Mouse (Mus musculus): ENCODE measurements at regions not wholly inside any gene's neighbourhood (a gene's known extent, or its start where the extent isn't known, plus 50 kb on each side); places are given as distances from the start of the nearest gene placed in this dataset.

- no peak overlapping the region for H3K27ac ChIP-seq (ENCODE audit: low read depth, low read length)
These were observed 228.4 kb upstream of the Foxq1 start for GRCm38 (mm10) chr13:31327511-31327951.

GRCm38 (mm10) chr13:31328756-31329155, 227.2 kb upstream of the Foxq1 start:
- Histone ChIP-seq H3K4me2 (replicated peaks; ENCODE audit: low read depth, low read length) (no peak overlapping the region), H3K27ac (ENCODE audit: low read depth, low read length) (no peak overlapping the region), H3K27me3 (ENCODE audit: control insufficient read depth, insufficient read depth, low read length) (no peaks in the 10 kb centered on the region), H3K4me1 (ENCODE audit: control insufficient read depth, insufficient read depth, low read length) (peaks cover 5% of the 10 kb centered on the region), H3K36me3 (ENCODE audit: control insufficient read depth, insufficient read depth, low read length) (no peaks in the 10 kb centered on the region), H3K4me3 (ENCODE audit: low read length) (no peak overlapping the region), H3K9me3 (ENCODE audit: control insufficient read depth, low read length) (no peaks in the 10 kb centered on the region), H3K9ac (ENCODE audit: low read depth, low read length) (no peak overlapping the region)
- WGBS: 51% methylated on average over 8 of the region's 8 CpGs
- ATAC-seq (ENCODE audit: low FRiP score, low TSS enrichment): no peak

More at GRCm38 (mm10) chr13:31327511-31327951, 228.4 kb upstream of the Foxq1 start:
- 71% methylated on average over 7 of the region's 7 CpGs for WGBS
- no peaks in the 10 kb centered on the region for H3K27me3 ChIP-seq (ENCODE audit: control insufficient read depth, insufficient read depth, low read length)
- H3K4me3 ChIP-seq (ENCODE audit: low read length): no peak overlapping the region
- H3K9ac ChIP-seq (ENCODE audit: low read depth, low read length): no peak overlapping the region
- H3K36me3 ChIP-seq (ENCODE audit: control insufficient read depth, insufficient read depth, low read length): no peaks in the 10 kb centered on the region
- H3K4me2 ChIP-seq (replicated peaks; ENCODE audit: low read depth, low read length): no peak overlapping the region
- no peaks in the 10 kb centered on the region for H3K9me3 ChIP-seq (ENCODE audit: control insufficient read depth, low read length)
- H3K4me1 ChIP-seq (ENCODE audit: control insufficient read depth, insufficient read depth, low read length): peaks cover 5% of the 10 kb centered on the region
- ATAC-seq (ENCODE audit: low FRiP score, low TSS enrichment): no peak

- Histone ChIP-seq H3K27ac (ENCODE audit: low read depth, low read length) (no peak overlapping the region), H3K9me3 (ENCODE audit: control insufficient read depth, low read length) (no peaks in the 10 kb centered on the region), H3K9ac (ENCODE audit: low read depth, low read length) (no peak overlapping the region), H3K4me3 (ENCODE audit: low read length) (no peak overlapping the region), H3K36me3 (ENCODE audit: control insufficient read depth, insufficient read depth, low read length) (no peaks in the 10 kb centered on the region), H3K4me2 (replicated peaks; ENCODE audit: low read depth, low read length) (no peak overlapping the region), H3K4me1 (ENCODE audit: control insufficient read depth, insufficient read depth, low read length) (peaks cover 5% of the 10 kb centered on the region), H3K27me3 (ENCODE audit: control insufficient read depth, insufficient read depth, low read length) (no peaks in the 10 kb centered on the region)
- ATAC-seq (ENCODE audit: low FRiP score, low TSS enrichment): no peak
- WGBS: 81% methylated on average over 5 of the region's 5 CpGs
These were observed 225.2 kb upstream of the Foxq1 start for GRCm38 (mm10) chr13:31330731-31331130.

GRCm38 (mm10) chr13:31334981-31335380, 221.0 kb upstream of the Foxq1 start:
- ATAC-seq (ENCODE audit: low FRiP score, low TSS enrichment): no peak
- Histone ChIP-seq H3K4me3 (ENCODE audit: low read length) (no peak overlapping the region), H3K27ac (ENCODE audit: low read depth, low read length) (no peak overlapping the region), H3K36me3 (ENCODE audit: control insufficient read depth, insufficient read depth, low read length) (no peaks in the 10 kb centered on the region), H3K9me3 (ENCODE audit: control insufficient read depth, low read length) (no peaks in the 10 kb centered on the region), H3K9ac (ENCODE audit: low read depth, low read length) (no peak overlapping the region), H3K27me3 (ENCODE audit: control insufficient read depth, insufficient read depth, low read length) (no peaks in the 10 kb centered on the region), H3K4me1 (ENCODE audit: control insufficient read depth, insufficient read depth, low read length) (no peaks in the 10 kb centered on the region), H3K4me2 (replicated peaks; ENCODE audit: low read depth, low read length) (no peak overlapping the region)
- WGBS: 90% methylated on average over 3 of the region's 3 CpGs

GRCm38 (mm10) chr13:31337631-31338030, 218.3 kb upstream of the Foxq1 start:
- no peaks in the 10 kb centered on the region for H3K36me3 ChIP-seq (ENCODE audit: control insufficient read depth, insufficient read depth, low read length)
- 20% methylated on average over 6 of the region's 6 CpGs for WGBS
- no peak overlapping the region for H3K4me3 ChIP-seq (ENCODE audit: low read length)
- no peak overlapping the region for H3K9ac ChIP-seq (ENCODE audit: low read depth, low read length)
- H3K9me3 ChIP-seq (ENCODE audit: control insufficient read depth, low read length): no peaks in the 10 kb centered on the region
- H3K4me2 ChIP-seq (replicated peaks; ENCODE audit: low read depth, low read length): no peak overlapping the region
- H3K27me3 ChIP-seq (ENCODE audit: control insufficient read depth, insufficient read depth, low read length): no peaks in the 10 kb centered on the region
- H3K4me1 ChIP-seq (ENCODE audit: control insufficient read depth, insufficient read depth, low read length): no peaks in the 10 kb centered on the region
- no peak for ATAC-seq (ENCODE audit: low FRiP score, low TSS enrichment)
- H3K27ac ChIP-seq (ENCODE audit: low read depth, low read length): no peak overlapping the region

GRCm38 (mm10) chr13:31339386-31339785, 216.5 kb upstream of the Foxq1 start:
- ATAC-seq (ENCODE audit: low FRiP score, low TSS enrichment): no peak
- H3K36me3 ChIP-seq (ENCODE audit: control insufficient read depth, insufficient read depth, low read length): no peaks in the 10 kb centered on the region
- no peaks in the 10 kb centered on the region for H3K27me3 ChIP-seq (ENCODE audit: control insufficient read depth, insufficient read depth, low read length)
- H3K4me1 ChIP-seq (ENCODE audit: control insufficient read depth, insufficient read depth, low read length): no peaks in the 10 kb centered on the region
- no peak overlapping the region for H3K4me3 ChIP-seq (ENCODE audit: low read length)
- H3K4me2 ChIP-seq (replicated peaks; ENCODE audit: low read depth, low read length): no peak overlapping the region
- no peaks in the 10 kb centered on the region for H3K9me3 ChIP-seq (ENCODE audit: control insufficient read depth, low read length)
- 87% methylated on average over 7 of the region's 7 CpGs for WGBS
- H3K9ac ChIP-seq (ENCODE audit: low read depth, low read length): no peak overlapping the region
- H3K27ac ChIP-seq (ENCODE audit: low read depth, low read length): no peak overlapping the region

- H3K27ac ChIP-seq (ENCODE audit: low read depth, low read length): peak overlapping the region; percentile 71
- H3K4me1 ChIP-seq (ENCODE audit: control insufficient read depth, insufficient read depth, low read length): no peaks in the 10 kb centered on the region
- H3K4me3 ChIP-seq (ENCODE audit: low read length): no peak overlapping the region
- WGBS: 61% methylated on average over 2 of the region's 2 CpGs
- H3K9ac ChIP-seq (ENCODE audit: low read depth, low read length): no peak overlapping the region
- H3K4me2 ChIP-seq (replicated peaks; ENCODE audit: low read depth, low read length): no peak overlapping the region
- no peaks in the 10 kb centered on the region for H3K36me3 ChIP-seq (ENCODE audit: control insufficient read depth, insufficient read depth, low read length)
- H3K27me3 ChIP-seq (ENCODE audit: control insufficient read depth, insufficient read depth, low read length): no peaks in the 10 kb centered on the region
- peaks cover 2% of the 10 kb centered on the region; the same call in 1 of the 2 replicates for H3K9me3 ChIP-seq (ENCODE audit: control insufficient read depth, low read length)
- ATAC-seq (ENCODE audit: low FRiP score, low TSS enrichment): 0 out of 2 replicates have a peak, but pooled peaks have one; percentile 28
These were observed 216.0 kb upstream of the Foxq1 start for GRCm38 (mm10) chr13:31339901-31340300.

- H3K4me2 ChIP-seq (replicated peaks; ENCODE audit: low read depth, low read length): no peak overlapping the region
- H3K27me3 ChIP-seq (ENCODE audit: control insufficient read depth, insufficient read depth, low read length): no peaks in the 10 kb centered on the region
- no peak overlapping the region for H3K9ac ChIP-seq (ENCODE audit: low read depth, low read length)
- H3K4me3 ChIP-seq (ENCODE audit: low read length): no peak overlapping the region
- H3K27ac ChIP-seq (ENCODE audit: low read depth, low read length): peak overlapping the region; percentile 71
- H3K36me3 ChIP-seq (ENCODE audit: control insufficient read depth, insufficient read depth, low read length): no peaks in the 10 kb centered on the region
- no peaks in the 10 kb centered on the region for H3K4me1 ChIP-seq (ENCODE audit: control insufficient read depth, insufficient read depth, low read length)
- peaks cover 4% of the 10 kb centered on the region; the same call in 1 of the 2 replicates for H3K9me3 ChIP-seq (ENCODE audit: control insufficient read depth, low read length)
- 0 out of 2 replicates have a peak, but pooled peaks have one; percentile 49 for ATAC-seq (ENCODE audit: low FRiP score, low TSS enrichment)
- 67% methylated on average over 7 of the region's 7 CpGs for WGBS
These were observed 215.5 kb upstream of the Foxq1 start for GRCm38 (mm10) chr13:31340363-31340948.

- WGBS: 63% methylated on average over 15 of the region's 15 CpGs
- peaks cover 4% of the 10 kb centered on the region; the same call in 1 of the 2 replicates for H3K9me3 ChIP-seq (ENCODE audit: control insufficient read depth, low read length)
- no peak overlapping the region for H3K4me3 ChIP-seq (ENCODE audit: low read length)
- no peaks in the 10 kb centered on the region for H3K36me3 ChIP-seq (ENCODE audit: control insufficient read depth, insufficient read depth, low read length)
- H3K9ac ChIP-seq (ENCODE audit: low read depth, low read length): no peak overlapping the region
- H3K27me3 ChIP-seq (ENCODE audit: control insufficient read depth, insufficient read depth, low read length): no peaks in the 10 kb centered on the region
- peak overlapping the region; percentile 47; the same call in 1 of the 2 replicates for H3K27ac ChIP-seq (ENCODE audit: low read depth, low read length)
- no peak for ATAC-seq (ENCODE audit: low FRiP score, low TSS enrichment)
- H3K4me2 ChIP-seq (replicated peaks; ENCODE audit: low read depth, low read length): 0 out of 2 replicates have a peak overlapping the region, but pooled peaks have one; percentile 8
- H3K4me1 ChIP-seq (ENCODE audit: control insufficient read depth, insufficient read depth, low read length): no peaks in the 10 kb centered on the region
These were observed 214.4 kb upstream of the Foxq1 start for GRCm38 (mm10) chr13:31341282-31342100.
